Mouse (Mus musculus): ENCODE data around the gene Ccnd3. TPM values are rescaled to one million over a fixed set of nuclear protein-coding genes. Genes with fewer than 3 reads are reported as not detected.
A peak's percentile ranks its signal among the peaks of the same experiment; 100 is the strongest.

Gene Ccnd3
- polyA plus RNA-seq, 1 experiment from 2014 or later = 60.6 TPM

DNA sequence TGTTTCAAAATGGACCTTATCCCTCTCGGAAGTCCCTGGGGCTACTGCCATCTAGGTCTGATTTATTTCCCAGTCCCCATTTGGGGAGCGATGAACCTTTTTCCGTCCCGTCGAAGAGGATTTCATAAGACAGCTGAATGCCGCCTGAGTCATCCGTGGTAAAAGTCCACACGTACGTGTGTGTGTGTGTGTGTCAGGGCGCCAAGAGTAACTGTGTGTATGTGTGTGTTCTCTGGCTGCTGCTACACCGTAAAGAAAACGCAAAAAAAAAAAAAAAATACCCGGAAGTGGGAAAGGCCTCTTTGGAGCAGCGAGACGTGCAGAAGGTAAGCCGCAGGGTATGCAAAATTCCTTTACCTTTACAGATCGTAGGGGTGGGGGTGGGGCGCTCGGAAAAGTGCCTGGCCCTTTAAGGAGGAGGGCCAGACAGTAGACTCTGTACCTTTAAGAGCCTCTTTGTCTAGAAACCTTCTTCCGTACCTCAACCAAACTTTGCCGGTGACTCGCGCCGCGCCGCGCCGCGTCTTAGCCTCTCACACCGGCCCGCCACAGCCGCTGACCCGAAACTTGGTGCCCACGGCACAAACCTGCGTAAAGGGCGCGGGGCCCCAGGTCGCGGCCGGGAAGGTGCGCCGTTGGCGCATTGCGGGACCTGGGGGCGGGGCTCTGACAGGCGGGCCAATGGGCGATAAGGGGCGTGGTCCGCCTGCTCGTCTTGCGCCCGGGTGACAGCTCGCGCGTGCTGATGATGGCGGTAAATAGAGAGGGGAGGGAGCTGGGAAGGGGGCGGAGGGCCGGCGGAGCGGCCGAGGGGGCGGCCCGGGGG lies 124.2 kb downstream of the Ccnd3 start:
- WGBS = under 1% methylated on average over 60 of the region's 63 CpGs
- H3K27me3 ChIP-seq (replicated peaks; ENCODE audit: control insufficient read depth, insufficient read depth, low read length) = no peaks in the 10 kb centered on the region
- ATAC-seq = peak; percentile 94

DNA sequence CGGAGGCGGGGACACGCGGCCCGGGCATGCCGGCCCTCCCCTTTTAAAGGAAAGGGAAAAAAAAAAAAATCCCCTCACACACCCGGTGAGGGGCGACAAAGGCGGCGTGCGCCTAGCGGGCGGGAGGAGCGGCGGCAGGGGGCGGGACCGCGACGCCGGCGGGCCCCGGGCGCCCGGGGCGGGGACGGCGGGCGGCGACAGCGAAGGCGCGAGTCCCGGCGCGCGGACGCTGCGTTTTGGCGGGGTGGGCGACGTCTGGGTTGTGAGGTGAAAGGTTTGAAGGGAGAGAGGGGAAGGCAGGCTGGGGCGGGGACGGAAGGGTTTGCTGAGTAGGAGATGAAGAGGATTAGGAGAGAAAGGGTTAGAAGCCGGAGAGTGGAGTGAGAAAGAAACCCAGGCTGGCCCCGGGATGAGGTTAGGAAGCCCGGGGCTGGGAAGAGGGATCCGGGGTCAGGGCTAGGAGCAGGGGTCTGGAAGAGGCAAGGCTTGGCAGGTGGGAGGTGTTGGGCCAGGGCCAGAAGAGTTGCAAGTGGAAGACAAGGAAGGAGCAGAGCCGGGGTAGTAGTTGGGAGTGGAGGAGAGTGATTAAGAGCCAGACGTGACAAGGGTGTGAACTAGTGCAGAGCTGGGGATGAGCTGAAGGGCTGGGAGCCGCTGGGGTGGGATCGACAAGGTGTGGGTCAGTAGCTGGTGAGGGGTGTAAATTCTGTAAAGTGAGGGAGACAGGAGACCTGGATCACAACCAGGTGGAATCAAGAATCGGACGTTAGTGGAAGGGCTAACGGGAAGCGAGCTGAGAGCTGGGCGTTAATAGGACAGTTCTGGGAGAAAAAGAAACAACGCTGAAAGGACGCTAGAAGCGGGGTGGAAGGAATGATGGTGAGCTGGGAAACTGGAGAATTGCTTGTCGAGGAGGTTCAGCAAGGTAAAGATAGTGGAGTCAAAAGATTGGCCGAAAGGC lies 125.1 kb downstream of the Ccnd3 start:
- H3K4me2 ChIP-seq (ENCODE audit: low read length) = peak overlapping the region; percentile 90
- no peaks in the 10 kb centered on the region for H3K9me3 ChIP-seq (replicated peaks; ENCODE audit: control insufficient read depth, low read length)
- peaks cover 12% of the 10 kb centered on the region; the same call in 1 of the 2 replicates for H3K36me3 ChIP-seq (ENCODE audit: control insufficient read depth, insufficient read depth, low read length)
- ATAC-seq = peak; percentile 74
- H3K4me3 ChIP-seq (ENCODE audit: low read depth, low read length) = peak overlapping the region; percentile 52
- WGBS = under 1% methylated on average over 59 of the region's 61 CpGs
- peak; percentile 59 for DNase-seq (ENCODE audit: low spot score)
- no peaks in the 10 kb centered on the region for H3K27me3 ChIP-seq (replicated peaks; ENCODE audit: control insufficient read depth, insufficient read depth, low read length)
- H3K9ac ChIP-seq (ENCODE audit: low read length) = peak overlapping the region; percentile 72
- peaks cover 24% of the 10 kb centered on the region for H3K4me1 ChIP-seq (ENCODE audit: control insufficient read depth, insufficient read depth, low read length)
- H3K27ac ChIP-seq (ENCODE audit: low read depth, low read length) = peak overlapping the region; percentile 96

More for the DNA sequence above, 124.2 kb downstream of the Ccnd3 start:
- DNase-seq (ENCODE audit: low spot score) = peak; percentile 97
- no peaks in the 10 kb centered on the region for H3K9me3 ChIP-seq (replicated peaks; ENCODE audit: control insufficient read depth, low read length)
- H3K9ac ChIP-seq (ENCODE audit: low read length) = peak overlapping the region; percentile 72
- peak overlapping the region; percentile 90 for H3K4me2 ChIP-seq (ENCODE audit: low read length)
- peak overlapping the region; percentile 52 for H3K4me3 ChIP-seq (ENCODE audit: low read depth, low read length)
- peaks cover 17% of the 10 kb centered on the region for H3K36me3 ChIP-seq (ENCODE audit: control insufficient read depth, insufficient read depth, low read length)
- H3K4me1 ChIP-seq (ENCODE audit: control insufficient read depth, insufficient read depth, low read length) = peaks cover 24% of the 10 kb centered on the region
- H3K27ac ChIP-seq (ENCODE audit: low read depth, low read length) = peak overlapping the region; percentile 96

DNA sequence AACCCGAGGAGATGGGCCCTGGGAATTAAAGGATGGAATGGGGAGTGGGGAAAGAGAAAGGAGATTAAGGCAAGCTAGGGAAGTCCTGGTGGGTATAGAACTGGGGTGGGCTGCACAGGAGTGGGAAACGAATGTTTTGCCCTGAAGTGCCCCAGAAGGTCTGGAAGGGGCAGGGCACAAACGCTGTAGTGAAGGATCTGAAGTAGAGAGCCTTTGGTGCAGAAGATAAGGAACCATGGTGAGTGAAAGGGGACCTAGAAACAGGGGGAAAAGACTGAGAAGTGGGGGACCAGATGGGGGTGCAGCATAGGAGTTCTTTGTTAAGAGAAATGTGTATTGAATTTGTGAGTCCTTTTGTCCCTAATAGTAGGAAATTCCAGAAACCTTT lies 125.8 kb downstream of the Ccnd3 start, which contains the start of gene Usp49:
Gene Usp49, plus strand, starts transcription at position 13 of the 388 bp plus-strand sequence.
- ATAC-seq = no peak
- H3K9ac ChIP-seq (ENCODE audit: low read length) = peak within 1 kb of the TSS; percentile 72
- H3K36me3 ChIP-seq (ENCODE audit: control insufficient read depth, insufficient read depth, low read length) = peaks cover 11% of the 10 kb centered on the region; the same call in 1 of the 2 replicates

DNA sequence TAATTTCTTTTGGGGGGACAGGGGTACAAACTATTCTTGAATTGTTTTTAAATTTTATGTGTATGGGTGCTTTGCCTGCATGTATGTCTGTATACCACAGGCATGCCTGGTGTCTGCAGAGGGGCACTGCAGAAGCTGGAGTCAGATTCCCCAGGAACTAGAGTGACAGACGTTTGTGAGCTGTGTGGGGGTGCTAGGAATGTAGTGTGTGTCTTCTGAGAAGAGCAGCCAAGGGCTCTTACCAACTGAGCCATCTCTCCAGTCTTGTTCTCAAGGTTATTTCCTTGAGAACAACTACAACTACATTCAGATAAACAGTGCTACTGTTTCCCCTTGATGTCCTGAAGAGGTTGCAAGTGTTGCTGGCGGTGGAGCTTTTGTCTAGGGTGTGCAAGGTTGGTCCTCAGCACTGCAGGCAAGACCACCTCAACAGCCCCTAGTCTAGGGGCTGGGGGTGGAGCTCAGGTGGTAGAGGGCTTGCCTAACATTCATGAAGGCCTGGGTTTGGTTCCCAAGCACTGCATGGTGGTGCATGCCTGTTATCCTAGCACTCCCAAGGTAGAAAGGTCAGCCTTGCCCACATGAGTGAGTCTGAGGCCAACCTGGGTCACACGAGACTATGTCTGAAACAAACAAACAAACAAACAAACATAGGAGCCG lies 127.5 kb downstream of the Ccnd3 start:
- Histone ChIP-seq H3K9ac (ENCODE audit: low read length) (peak overlapping the region; percentile 29; the same call in 1 of the 2 replicates), H3K27ac (ENCODE audit: low read depth, low read length) (no peak overlapping the region), H3K4me1 (ENCODE audit: control insufficient read depth, insufficient read depth, low read length) (peaks cover 24% of the 10 kb centered on the region), H3K4me3 (ENCODE audit: low read depth, low read length) (no peak overlapping the region), H3K4me2 (ENCODE audit: low read length) (peak overlapping the region; percentile 25; the same call in 1 of the 2 replicates), H3K27me3 (replicated peaks; ENCODE audit: control insufficient read depth, insufficient read depth, low read length) (no peaks in the 10 kb centered on the region), H3K36me3 (ENCODE audit: control insufficient read depth, insufficient read depth, low read length) (peaks cover 7% of the 10 kb centered on the region; the same call in 1 of the 2 replicates), H3K9me3 (replicated peaks; ENCODE audit: control insufficient read depth, low read length) (no peaks in the 10 kb centered on the region)
- WGBS = 73% methylated on average over 4 of the region's 4 CpGs
- DNase-seq (ENCODE audit: low spot score) (no peak), ATAC-seq (no peak)

More for the DNA sequence above, 125.8 kb downstream of the Ccnd3 start, which contains the start of gene Usp49:
- Histone ChIP-seq H3K27me3 (replicated peaks; ENCODE audit: control insufficient read depth, insufficient read depth, low read length) (no peaks in the 10 kb centered on the region), H3K27ac (ENCODE audit: low read depth, low read length) (peak within 1 kb of the TSS; percentile 96), H3K9me3 (replicated peaks; ENCODE audit: control insufficient read depth, low read length) (no peaks in the 10 kb centered on the region), H3K4me2 (ENCODE audit: low read length) (peak within 1 kb of the TSS; percentile 90), H3K4me1 (ENCODE audit: control insufficient read depth, insufficient read depth, low read length) (peaks cover 24% of the 10 kb centered on the region), H3K4me3 (ENCODE audit: low read depth, low read length) (peak within 1 kb of the TSS; percentile 52)
- WGBS = 0% methylated on average over 3 of the region's 3 CpGs
- DNase-seq (ENCODE audit: low spot score) = no peak

DNA sequence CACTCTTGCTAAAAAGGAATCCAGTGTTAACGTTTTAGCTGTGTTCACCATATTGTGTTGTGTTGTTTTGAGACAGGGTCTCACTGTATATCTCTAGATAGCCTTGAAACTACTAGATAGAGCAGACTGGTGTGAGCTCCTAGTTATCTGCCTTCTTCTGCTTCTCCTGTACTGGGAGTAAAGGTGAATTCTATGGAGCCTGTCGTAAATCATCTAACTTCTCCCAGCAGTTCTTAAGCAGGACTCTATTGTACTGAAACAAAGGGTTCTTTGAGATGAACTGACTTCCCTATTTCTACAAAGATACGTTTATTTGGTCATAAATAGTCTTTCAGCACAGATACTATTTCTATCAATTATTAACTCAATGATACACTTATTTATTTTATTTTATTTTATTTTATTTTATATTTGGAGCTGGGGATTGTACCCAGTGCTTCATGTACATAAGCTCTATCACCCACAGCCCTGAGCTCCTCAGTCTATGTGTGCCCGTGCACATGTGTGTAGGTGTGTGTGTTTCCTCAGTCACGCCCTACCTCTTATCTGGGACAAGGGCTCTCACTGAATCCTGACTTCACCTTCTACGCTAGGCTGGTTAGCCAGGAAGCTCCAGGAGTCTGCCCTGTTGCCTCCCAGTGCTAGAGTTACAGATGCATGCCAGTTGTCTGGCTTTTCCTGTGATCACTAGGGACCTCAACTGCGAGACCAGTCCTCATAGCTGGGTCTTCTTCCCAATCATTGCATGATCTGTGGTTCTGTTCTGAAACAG lies 129.3 kb downstream of the Ccnd3 start:
- H3K9ac ChIP-seq (ENCODE audit: low read length) = no peak overlapping the region

DNA sequence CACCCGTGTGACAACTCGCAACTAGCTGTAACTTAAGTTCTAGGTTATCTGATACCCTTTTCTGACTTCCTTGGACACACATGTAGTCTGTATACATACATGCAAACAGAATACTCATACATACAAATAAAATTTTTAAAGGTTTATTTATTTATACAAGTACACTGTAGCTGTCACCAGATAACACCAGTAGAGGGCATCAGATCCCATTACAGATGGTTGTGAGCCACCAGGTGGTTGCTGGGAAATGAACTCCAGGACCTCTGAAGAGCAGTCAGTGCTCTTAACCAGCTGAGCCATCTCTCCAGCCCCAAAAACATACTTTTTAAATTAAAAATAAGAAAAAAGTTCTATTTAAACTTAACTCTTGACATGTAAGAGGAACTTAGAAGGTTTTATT lies 138.1 kb downstream of the Ccnd3 start:
- H3K36me3 ChIP-seq (ENCODE audit: control insufficient read depth, insufficient read depth, low read length) = no peaks in the 10 kb centered on the region
- DNase-seq (ENCODE audit: low spot score) (no peak), ATAC-seq (no peak)
- H3K9me3 ChIP-seq (replicated peaks; ENCODE audit: control insufficient read depth, low read length) = no peaks in the 10 kb centered on the region
- no peaks in the 10 kb centered on the region for H3K27me3 ChIP-seq (replicated peaks; ENCODE audit: control insufficient read depth, insufficient read depth, low read length)
- H3K4me2 ChIP-seq (ENCODE audit: low read length) = no peak overlapping the region
- H3K9ac ChIP-seq (ENCODE audit: low read length) = no peak overlapping the region
- H3K27ac ChIP-seq (ENCODE audit: low read depth, low read length) = no peak overlapping the region
- no peaks in the 10 kb centered on the region for H3K4me1 ChIP-seq (ENCODE audit: control insufficient read depth, insufficient read depth, low read length)
- H3K4me3 ChIP-seq (ENCODE audit: low read depth, low read length) = no peak overlapping the region
- 89% methylated on average over 2 of the region's 2 CpGs for WGBS

More for the DNA sequence above, 129.3 kb downstream of the Ccnd3 start:
- no peaks in the 10 kb centered on the region for H3K9me3 ChIP-seq (replicated peaks; ENCODE audit: control insufficient read depth, low read length)
- H3K27ac ChIP-seq (ENCODE audit: low read depth, low read length) = no peak overlapping the region
- H3K27me3 ChIP-seq (replicated peaks; ENCODE audit: control insufficient read depth, insufficient read depth, low read length) = no peaks in the 10 kb centered on the region
- ATAC-seq (no peak), DNase-seq (ENCODE audit: low spot score) (no peak)
- 82% methylated on average over 7 of the region's 7 CpGs for WGBS
- peaks cover 19% of the 10 kb centered on the region for H3K4me1 ChIP-seq (ENCODE audit: control insufficient read depth, insufficient read depth, low read length)
- peaks cover 7% of the 10 kb centered on the region; the same call in 1 of the 2 replicates for H3K36me3 ChIP-seq (ENCODE audit: control insufficient read depth, insufficient read depth, low read length)
- H3K4me3 ChIP-seq (ENCODE audit: low read depth, low read length) = no peak overlapping the region
- no peak overlapping the region for H3K4me2 ChIP-seq (ENCODE audit: low read length)

DNA sequence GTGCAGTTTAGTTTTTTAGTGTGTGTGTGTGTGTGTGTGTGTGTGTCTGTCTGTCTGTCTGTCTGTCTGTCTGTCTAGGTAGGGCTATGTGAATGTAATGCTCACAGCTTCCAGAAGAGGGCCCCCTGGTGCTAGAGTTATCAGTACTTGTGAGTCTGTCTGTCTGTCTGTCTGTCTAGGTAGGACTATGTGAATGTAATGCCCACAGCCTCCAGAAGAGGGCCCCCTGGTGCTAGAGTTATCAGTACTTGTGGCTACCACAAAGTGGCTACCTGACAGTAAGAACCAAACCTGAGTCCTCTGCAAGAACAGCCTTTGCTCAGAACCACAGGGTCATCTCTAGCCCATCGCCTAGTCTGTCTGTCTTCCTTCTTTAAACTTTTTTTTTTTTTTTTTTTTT lies 141.8 kb downstream of the Ccnd3 start:
- ATAC-seq (no peak), DNase-seq (ENCODE audit: low spot score) (peak; percentile 48)
- Histone ChIP-seq H3K27me3 (replicated peaks; ENCODE audit: control insufficient read depth, insufficient read depth, low read length) (no peaks in the 10 kb centered on the region), H3K27ac (ENCODE audit: low read depth, low read length) (no peak overlapping the region), H3K4me1 (ENCODE audit: control insufficient read depth, insufficient read depth, low read length) (peaks cover 4% of the 10 kb centered on the region; the same call in 1 of the 2 replicates), H3K9me3 (replicated peaks; ENCODE audit: control insufficient read depth, low read length) (no peaks in the 10 kb centered on the region), H3K4me2 (ENCODE audit: low read length) (no peak overlapping the region), H3K4me3 (ENCODE audit: low read depth, low read length) (no peak overlapping the region), H3K36me3 (ENCODE audit: control insufficient read depth, insufficient read depth, low read length) (peaks cover 6% of the 10 kb centered on the region; the same call in 1 of the 2 replicates), H3K9ac (ENCODE audit: low read length) (no peak overlapping the region)
- WGBS = 63% methylated on average over 1 of the region's 1 CpGs
